Mouse (Mus musculus) CD4-positive helper T cell, adult 2 months (primary cell): ENCODE results near the gene Pdcd11.

Experiments
- DNase-seq: peaks from one replicate; pipeline ENCODE4 v3.0.0-alpha.2; 2012; ENCODE audit warnings: low read depth, missing footprints, low spot score

Pdcd11 gene

DNA sequence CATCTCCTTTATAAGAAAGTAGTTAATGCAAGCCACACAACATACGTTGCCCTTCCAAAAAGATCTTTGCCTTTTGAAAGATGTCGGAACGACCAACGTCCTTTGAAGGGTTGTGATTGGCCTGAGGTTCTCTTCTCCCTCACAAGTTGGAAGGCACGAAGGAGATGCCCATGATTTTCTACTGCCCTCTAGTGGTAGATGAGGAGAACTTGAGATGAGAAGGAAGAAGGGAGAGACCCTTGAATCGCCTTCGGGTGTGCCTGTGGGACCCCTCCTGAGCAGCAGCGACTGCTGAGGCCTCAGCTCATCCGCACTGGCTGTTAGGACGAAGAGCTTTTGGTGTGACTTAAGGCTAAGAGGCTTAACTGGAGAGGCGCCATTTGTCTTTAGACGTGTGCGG, 77.7 kb downstream of the Pdcd11 start:
- peak; percentile 60 for DNase-seq

DNA sequence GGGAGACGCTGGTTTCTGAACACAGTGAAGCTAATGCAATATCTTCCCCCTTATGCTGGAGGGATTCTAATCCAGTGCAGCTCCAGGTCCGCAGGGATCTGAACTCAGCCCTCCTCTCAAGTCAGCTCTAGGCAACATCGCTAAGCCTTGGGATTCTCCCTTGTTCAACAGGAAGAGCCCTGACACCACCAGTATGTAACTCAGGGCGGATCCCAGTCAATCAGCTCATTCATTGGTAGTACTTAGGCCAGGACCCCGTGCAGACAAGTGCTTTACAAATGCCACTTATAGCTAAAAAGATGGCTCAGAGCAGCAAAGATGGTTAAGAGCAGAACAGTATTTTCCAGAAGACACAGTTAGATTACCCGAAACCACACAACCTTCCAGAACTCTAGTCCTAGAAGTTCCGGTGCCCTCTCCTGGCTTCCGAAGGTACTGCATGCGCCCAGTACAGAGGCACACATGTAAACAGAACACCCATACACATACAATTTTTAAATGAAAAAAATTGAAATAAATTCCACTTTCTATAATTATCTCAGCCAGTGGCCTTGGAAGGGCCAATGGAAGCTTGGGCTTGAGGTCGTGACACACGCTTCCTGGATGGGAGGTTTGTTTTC, 78.3 kb downstream of the Pdcd11 start:
- peak; percentile 79 for DNase-seq

DNA sequence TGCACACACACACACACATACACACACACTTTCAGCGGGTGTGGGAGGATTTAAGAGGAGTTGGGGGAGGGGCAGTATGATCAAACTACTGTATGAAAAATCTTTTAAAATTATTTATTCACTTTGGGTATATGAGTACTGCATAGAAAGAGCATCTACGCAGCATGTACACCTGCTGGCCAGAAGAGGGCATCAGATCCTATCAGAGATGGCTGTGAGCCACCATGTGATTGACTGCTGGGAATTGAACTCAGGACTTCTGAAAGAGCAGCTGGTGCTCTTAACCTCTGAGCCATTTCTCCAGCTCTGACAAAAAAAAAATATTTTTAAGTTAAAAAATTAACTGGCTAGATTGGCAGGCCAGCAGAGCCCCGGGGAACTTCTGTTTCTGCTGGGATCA, 83.9 kb downstream of the Pdcd11 start:
- peak; percentile 27 for DNase-seq

DNA sequence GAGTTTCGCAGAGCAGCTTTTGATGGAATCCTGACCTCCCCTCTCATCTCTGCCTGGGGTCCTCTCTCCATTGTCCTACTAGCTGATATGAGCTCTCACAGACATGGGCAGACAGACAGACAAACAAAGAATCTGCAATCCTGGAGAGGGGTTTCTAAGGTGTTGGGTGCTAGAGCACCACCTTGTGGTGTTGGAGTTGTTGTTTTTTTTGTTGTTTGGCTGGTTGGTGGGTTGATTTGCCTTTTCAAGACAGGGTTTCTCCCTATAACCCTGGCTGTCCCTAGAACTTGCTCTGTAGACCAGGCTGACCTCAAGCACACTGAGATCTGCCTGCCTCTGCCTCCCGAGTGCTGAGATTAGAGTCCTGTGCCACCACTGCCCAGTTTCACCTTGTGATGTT, 84.9 kb downstream of the Pdcd11 start:
- DNase-seq, result no peak

DNA sequence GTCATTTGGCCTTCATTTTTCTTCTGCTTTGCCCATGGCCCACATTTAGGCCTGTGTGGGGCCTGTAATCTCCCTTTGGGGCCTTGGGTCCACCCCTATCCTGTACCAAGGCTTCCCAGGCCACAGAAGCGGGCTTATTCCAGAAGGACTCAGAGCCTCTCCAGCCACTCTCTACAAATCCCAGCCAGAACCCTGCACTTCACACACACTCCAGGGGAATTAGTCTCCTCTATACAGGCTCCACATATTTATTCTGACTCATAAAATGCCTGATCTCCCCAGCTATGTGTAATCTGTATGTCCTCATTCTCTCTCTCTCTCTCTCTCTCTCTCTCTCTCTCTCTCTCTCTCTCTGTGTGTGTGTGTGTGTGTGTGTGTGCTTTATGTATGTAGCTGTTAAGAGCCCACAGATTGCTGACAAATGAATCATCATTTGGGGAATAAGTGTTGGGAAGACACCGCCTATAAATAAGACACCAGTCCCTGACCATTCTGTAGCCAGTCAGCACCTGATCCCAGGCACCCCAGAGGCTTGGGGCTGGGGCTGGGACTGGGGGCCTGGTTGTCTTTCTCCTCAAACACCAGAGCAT, 86.4 kb downstream of the Pdcd11 start:
- no peak for DNase-seq

DNA sequence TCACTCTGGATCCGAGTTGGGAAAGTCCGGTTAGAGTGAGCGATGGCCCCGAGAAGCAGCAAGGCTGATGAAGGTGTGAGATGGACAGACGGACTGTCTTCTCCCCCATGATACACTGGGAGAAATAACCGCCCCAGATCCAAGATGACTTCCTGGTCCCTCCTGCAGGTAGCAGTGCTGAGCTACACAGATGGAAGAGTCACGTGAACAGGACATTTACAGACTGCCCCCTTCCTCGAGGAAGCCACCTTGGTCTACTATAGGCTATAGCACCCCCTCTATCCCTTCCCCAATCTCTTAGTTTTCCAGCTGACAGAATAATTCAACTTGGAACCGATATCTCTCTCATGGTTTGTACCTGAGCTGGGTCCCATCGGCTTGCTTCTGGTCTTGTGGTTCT, 87.4 kb downstream of the Pdcd11 start:
- DNase-seq, result no peak

DNA sequence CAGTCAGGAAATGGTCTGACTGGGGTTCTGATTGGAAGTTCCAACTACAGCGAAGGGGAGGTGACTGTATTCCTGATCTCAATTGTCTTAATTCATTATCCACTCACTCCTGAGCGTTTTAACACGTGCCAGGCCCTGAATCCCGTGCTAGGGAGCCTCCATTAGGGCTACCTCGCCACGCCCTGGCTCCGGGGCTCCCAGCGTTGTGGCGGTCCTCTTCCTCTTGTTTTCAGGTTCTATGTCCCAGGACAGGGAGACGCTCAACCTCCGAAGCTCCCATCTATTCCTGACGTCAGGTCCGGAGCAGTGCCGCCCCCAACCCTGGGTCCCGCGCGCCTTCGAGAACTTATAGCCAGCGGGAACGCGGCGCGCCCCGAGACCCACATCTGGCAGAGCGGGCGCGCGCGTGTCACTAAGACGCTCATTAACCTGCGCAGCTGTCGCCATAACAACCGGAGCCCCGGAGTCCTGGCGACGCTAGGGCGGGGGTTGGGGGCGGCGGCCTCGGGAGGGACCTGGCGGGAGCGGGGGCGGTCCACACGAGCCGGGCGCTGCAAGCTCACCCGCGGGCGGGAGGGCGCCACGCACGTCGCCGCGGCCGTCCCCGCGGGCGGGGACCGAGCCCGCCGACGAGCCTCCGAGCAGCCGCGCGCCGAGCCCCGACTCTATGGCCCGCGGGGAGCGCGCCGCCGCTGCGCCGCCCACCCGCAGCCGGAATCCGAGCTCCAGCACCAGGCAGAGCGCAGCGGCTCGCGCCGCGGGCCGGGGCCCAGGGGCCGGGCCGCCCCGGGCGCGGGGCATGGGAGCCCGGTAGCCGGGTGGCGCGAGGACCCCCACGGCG, 88.1 kb downstream of the Pdcd11 start, which contains the start of gene Neurl1a:
Gene Neurl1a (plus strand): TSS at position 390 of the 841 bp plus-strand sequence.
- DNase-seq, result peak; percentile 27

DNA sequence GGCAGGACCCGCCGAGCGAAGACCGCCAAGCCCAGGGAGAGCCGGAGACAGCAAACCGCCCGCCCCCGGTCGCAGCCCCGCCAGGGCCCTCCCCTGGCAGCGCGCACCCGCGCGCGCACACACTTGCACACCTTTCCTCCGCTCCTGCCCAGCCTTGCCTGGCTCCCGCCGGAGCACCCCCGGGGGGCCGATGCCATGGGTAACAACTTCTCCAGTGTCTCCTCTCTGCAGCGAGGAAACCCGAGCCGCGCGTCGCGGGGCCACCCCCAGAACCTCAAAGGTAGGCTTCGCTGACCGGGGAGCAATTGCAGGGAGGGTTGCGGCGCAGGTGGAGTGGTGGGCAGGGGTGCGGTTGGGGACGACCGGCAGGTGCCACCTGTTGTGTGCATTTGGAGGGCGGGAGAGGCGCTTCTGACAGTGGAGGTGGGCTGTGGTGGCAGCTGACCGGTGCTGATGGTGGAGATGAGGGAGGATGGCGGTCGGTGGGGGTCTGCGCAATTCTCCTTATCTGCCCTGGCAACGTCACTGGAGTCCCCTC, 88.8 kb downstream of the Pdcd11 start:
- no peak for DNase-seq

DNA sequence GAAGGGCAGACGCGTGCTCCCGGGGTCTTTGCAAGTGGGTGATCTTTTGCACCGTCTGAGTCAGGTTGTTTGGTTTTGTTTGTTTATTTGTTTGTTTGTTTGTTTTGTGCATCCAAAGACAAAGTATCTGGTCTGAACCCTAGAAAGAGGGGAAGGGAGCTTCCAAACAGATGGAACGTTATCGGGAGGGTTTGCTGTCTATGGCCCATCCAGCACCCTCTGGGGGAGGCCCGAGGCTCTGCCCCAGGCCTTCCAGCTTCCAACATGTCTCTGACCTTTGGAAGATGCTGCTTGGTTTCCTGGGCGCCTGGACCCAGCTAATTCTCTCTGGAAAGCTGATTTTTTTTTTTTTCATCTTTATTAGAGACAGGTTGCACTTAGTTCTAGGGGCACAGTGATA, 89.4 kb downstream of the Pdcd11 start:
- DNase-seq, result no peak
